Comparison of ENCODE assay signal across 9 mouse cellular contexts in the genomic region with DNA sequence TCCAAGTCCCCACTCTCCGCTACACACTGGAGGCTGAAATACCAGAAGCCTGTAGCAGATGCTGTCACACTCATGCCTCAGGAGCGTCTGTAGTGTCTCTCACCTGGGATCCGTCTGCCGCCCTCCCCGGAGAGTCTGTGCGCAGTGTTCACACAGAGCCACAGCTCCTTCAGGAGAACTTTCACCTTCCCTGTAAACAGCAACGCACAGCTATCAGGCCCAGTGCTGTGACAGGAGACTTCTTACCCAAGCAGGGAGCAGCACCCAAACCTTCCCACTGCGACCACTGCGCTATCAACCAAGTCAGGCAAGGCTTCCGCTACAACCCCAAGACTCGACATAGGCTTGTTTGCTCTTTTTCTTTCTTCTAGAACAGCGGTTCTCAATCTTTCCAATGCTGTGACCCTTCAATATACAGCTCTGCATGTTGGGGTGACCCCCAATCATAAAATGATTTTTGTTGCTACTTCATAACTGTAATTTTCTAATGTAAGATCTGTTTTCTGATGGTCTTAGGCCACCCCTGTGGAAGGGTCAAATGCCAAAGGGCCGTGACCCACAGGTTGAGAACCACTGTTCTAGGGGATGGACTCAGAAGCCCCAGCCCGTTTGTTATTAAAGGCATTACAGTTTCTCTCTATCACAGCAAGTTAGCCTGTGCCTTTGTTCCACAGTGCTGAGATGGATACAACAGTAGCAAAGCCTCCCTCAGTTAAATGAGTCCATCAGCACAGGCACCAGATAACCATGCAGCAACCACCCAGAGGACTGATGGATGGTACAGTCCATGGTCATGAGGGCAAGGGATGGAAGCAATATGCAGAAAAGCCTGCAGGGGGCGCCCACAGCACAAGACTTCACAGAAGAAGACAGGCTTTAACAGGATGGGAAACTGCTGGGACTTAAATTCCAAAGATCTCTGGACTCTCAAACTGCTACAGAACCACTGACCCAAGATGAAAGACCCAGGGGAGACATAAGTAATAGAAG. TPM values are rescaled to one million over a fixed set of nuclear protein-coding genes. Genes with fewer than 3 reads are reported as not detected.
DNase-seq lines count a peak whose midpoint lies in the region; ATAC-seq lines count a peak whose summit lies in the region.
"Had no signal": no experiment of that assay in that cellular context is flagged by ENCODE, and none has a peak within 500 bp of the region (broad histone marks: within the 10 kb centered on the region; RNA-seq: fewer than 3 reads in every experiment).

No protein-coding gene starts in this region.

- H3K9me3 ChIP-seq in forebrain, embryonic 11.5 days (ENCODE audit: control insufficient read depth, low read length), result no peaks in the 10 kb centered on the region

- H3K27ac ChIP-seq in forebrain, embryonic 11.5 days (ENCODE audit: low read depth, low read length), result no peak overlapping the region

- H3K9ac ChIP-seq in forebrain, embryonic 11.5 days (ENCODE audit: low read length), result no peak overlapping the region

- ATAC-seq in forebrain, embryonic 11.5 days (replicated peaks; ENCODE audit: low FRiP score), result no peak

- no peak overlapping the region for H3K4me3 ChIP-seq in forebrain, embryonic 11.5 days (ENCODE audit: low read depth, low read length)
- H3K4me3 ChIP-seq: myocyte had no signal

- no peaks in the 10 kb centered on the region; the same call in 1 of the 2 replicates for H3K36me3 ChIP-seq in forebrain, embryonic 11.5 days (ENCODE audit: control insufficient read depth, insufficient read depth, low read length)

- no peak overlapping the region for H3K4me2 ChIP-seq in forebrain, embryonic 11.5 days (ENCODE audit: low read depth, low read length, severe bottlenecking)

- WGBS in forebrain, embryonic 11.5 days, result 88% methylated on average over 15 of the region's 15 CpGs
- WGBS in large intestine, adult 2 months, result 86% methylated on average over 15 of the region's 15 CpGs

- no peaks in the 10 kb centered on the region for H3K4me1 ChIP-seq in forebrain, embryonic 11.5 days (replicated peaks; ENCODE audit: control insufficient read depth, insufficient read depth, low read length)

- H3K27me3 ChIP-seq in forebrain, embryonic 11.5 days (ENCODE audit: control insufficient read depth, insufficient read depth, low read length), result no peaks in the 10 kb centered on the region

- peak; percentile 63 for DNase-seq in gastrocnemius, adult 18-20 months (ENCODE audit: low spot score)
- DNase-seq in gastrocnemius, postnatal 25 days, result no peak
- peak; percentile 47 for DNase-seq in c-Kit-positive CD71-negative TER-119-negative erythroid progenitor cells, embryonic 14.5 days (ENCODE audit: low read depth)
- peak; percentile 84 for DNase-seq in forebrain, embryonic 11.5 days (ENCODE audit: low spot score)
- DNase-seq in heart, postnatal 4 days, result peak; percentile 76
- peak; percentile 28 for DNase-seq in large intestine, adult 2 months (ENCODE audit: low read depth, low spot score)
- DNase-seq in lung, postnatal 14 days, result peak; percentile 78
- DNase-seq in right cerebral cortex, adult 2 months (ENCODE audit: low spot score in 2 of 2), result peak; percentile 83 to 86

RNA-seq across cellular contexts. Expression of gene Ice1, which starts 26.7 kb away (rescaled TPM):
- 10 to 100 TPM; 14.6 to 18.3 TPM for total RNA-seq in gastrocnemius, adult 18-20 months (2021)
- 10 to 100 TPM; 16.2 to 16.3 TPM for total RNA-seq in gastrocnemius, postnatal 25 days (2021)
- 33.2 and 34.9 TPM in 2 replicates for polyA plus RNA-seq in forebrain, embryonic 11.5 days (2014; fragmentation: Nextera tagmentation; extraction: Ambion mirVana)
- 10 to 100 TPM; 35.8 to 36.4 TPM for total RNA-seq in heart, postnatal 4 days (2021)
- polyA plus RNA-seq in large intestine, adult 2 months (2012; rRNA removed), result 10.5 and 13.2 TPM in 2 replicates
